Mouse (Mus musculus) WW6 (cell line): Measurements from ENCODE around the gene Gpr132.

ENCODE experiments used
- DNase-seq: peaks from one replicate; pipeline ENCODE4 v3.0.0-alpha.2; 2013; ENCODE audit warnings: low read depth, low spot score

Gpr132 gene

GRCm38 (mm10) chr12:112868178-112869087 is at the start of gene Gpr132:
Gpr132 (minus strand) TSS chr12:112868228.
- DNase-seq, result no peak

- DNase-seq, result no peak
These were observed 49.5 kb upstream of the Gpr132 start for GRCm38 (mm10) chr12:112917486-112917885.

GRCm38 (mm10) chr12:112916698-112917400 is 48.8 kb upstream of the Gpr132 start:
- DNase-seq, result no peak

GRCm38 (mm10) chr12:112915587-112915986 is 47.6 kb upstream of the Gpr132 start:
- DNase-seq, result no peak

GRCm38 (mm10) chr12:112914527-112914926 is 46.5 kb upstream of the Gpr132 start:
- no peak for DNase-seq

GRCm38 (mm10) chr12:112912951-112913745 is 45.1 kb upstream of the Gpr132 start:
- no peak for DNase-seq

GRCm38 (mm10) chr12:112911701-112912100 is 43.7 kb upstream of the Gpr132 start:
- DNase-seq, result no peak

GRCm38 (mm10) chr12:112908991-112909390 is 41.0 kb upstream of the Gpr132 start:
- DNase-seq, result no peak

GRCm38 (mm10) chr12:112905001-112905400 is 37.0 kb upstream of the Gpr132 start:
- no peak for DNase-seq

- no peak for DNase-seq
These were observed 35.9 kb upstream of the Gpr132 start for GRCm38 (mm10) chr12:112903941-112904340.

GRCm38 (mm10) chr12:112900641-112901040 is 32.6 kb upstream of the Gpr132 start:
- no peak for DNase-seq

GRCm38 (mm10) chr12:112898960-112899359 is 30.9 kb upstream of the Gpr132 start:
- no peak for DNase-seq

GRCm38 (mm10) chr12:112898351-112898750 is 30.3 kb upstream of the Gpr132 start:
- no peak for DNase-seq

GRCm38 (mm10) chr12:112897522-112898212 is 29.6 kb upstream of the Gpr132 start:
- no peak for DNase-seq

- DNase-seq, result no peak
These were observed 26.9 kb upstream of the Gpr132 start for GRCm38 (mm10) chr12:112894969-112895368.

GRCm38 (mm10) chr12:112894303-112894884 is 26.4 kb upstream of the Gpr132 start:
- DNase-seq, result no peak

GRCm38 (mm10) chr12:112885465-112885864 is 17.4 kb upstream of the Gpr132 start:
- DNase-seq, result no peak

- no peak for DNase-seq
These were observed 13.3 kb upstream of the Gpr132 start for GRCm38 (mm10) chr12:112881301-112881815.

GRCm38 (mm10) chr12:112880661-112881060 is 12.6 kb upstream of the Gpr132 start:
- DNase-seq, result no peak

GRCm38 (mm10) chr12:112879731-112880130 is 11.7 kb upstream of the Gpr132 start:
- no peak for DNase-seq

- DNase-seq, result no peak
These were observed 9.6 kb upstream of the Gpr132 start for GRCm38 (mm10) chr12:112877607-112878020.
